Mouse (Mus musculus): ENCODE data around the gene E330021D16Rik.
"Not testable (repeated sequence)": the region's sequence is repeated elsewhere in the genome, so short reads cannot be mapped to it uniquely, and the experiment has no call there.

DNA sequence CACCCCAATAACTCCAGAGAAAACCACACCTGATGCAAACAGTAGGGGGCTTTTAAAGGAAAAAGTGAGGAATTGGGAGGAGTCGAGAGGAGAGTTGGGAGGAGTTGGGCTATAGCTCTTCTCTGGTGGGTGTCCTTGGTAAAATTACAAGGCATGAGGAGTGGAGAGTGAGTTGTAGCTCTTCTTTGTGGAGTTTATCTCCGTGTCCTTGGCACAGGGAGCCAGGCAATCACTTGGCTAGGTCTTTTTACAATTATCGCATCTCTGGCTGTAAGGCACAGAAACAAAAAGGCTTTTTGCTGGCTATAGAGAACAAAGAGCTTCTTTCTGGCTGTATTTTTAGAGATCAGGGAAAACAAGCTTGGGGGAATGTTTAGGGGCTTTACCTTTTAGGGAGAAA, 20.8 kb upstream of the E330021D16Rik start:
- TF ChIP-seq GATA1 (IDR thresholded peaks at IDR 0.05; ENCODE audit: borderline replicate concordance, low read length); CTCF (IDR thresholded peaks at IDR 0.05; ENCODE audit: low read depth, low read length); POLR2AphosphoS5 (IDR thresholded peaks at IDR 0.05; ENCODE audit: insufficient replicate concordance, low read depth, low read length): not testable (repeated sequence)

Data from G1E (cell line).